Mouse (Mus musculus): ENCODE measurements around the gene Nipsnap3b. TPM values are rescaled to one million over a fixed set of nuclear protein-coding genes. Genes with fewer than 3 reads are reported as not detected.

Gene Nipsnap3b
- polyA plus RNA-seq, 1 experiment from 2014 or later, result 86.2 TPM

DNA sequence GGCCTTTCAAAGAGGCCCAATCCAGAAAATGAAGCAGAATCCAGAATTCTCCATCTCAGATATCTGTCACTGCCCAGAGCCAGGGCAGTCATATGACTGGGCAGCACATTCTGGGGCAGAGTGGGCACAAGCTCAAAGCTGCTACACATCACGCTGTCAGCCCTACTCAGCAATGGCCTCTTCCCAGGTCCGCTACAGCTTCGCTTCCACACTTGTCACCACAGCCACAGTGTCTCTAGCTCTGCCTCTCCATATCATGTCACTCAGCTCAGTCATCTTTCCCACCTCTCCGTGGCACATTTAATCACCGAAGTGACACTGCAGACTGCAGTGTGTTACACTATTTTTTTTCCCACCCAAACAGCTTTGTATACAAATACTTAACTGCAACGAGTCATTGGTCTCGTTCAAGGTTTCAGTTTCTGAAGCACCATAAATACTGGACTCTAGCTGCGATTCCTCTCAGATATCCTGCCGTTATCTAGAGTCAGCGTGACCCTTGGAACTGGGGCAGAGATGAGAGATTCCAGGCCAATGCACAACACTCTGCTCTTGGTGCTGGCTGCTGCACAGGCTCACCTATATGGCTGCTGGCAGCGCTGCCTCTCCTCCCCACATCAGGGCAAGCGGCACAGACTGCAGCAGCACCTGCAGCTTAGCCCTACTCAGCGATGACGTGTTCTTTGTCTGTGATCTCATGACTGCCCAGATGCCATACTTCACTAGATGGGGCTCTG is 11.7 kb downstream of the Nipsnap3b start:
- Histone ChIP-seq H3K9me3 (no peaks in the 10 kb centered on the region), H3K4me3 (replicated peaks) (no peak overlapping the region), H3K27ac (no peak overlapping the region), H3K9ac (no peak overlapping the region), H3K4me2 (no peak overlapping the region), H3K36me3 (peaks cover 14% of the 10 kb centered on the region), H3K4me1 (no peaks in the 10 kb centered on the region), H3K27me3 (replicated peaks) (no peaks in the 10 kb centered on the region)
- peak; percentile 53; the same call in 1 of the 2 replicates for ATAC-seq (ENCODE audit: insufficient read depth, low FRiP score, low read depth)
- 89% methylated on average over 14 of the region's 14 CpGs for WGBS

DNA sequence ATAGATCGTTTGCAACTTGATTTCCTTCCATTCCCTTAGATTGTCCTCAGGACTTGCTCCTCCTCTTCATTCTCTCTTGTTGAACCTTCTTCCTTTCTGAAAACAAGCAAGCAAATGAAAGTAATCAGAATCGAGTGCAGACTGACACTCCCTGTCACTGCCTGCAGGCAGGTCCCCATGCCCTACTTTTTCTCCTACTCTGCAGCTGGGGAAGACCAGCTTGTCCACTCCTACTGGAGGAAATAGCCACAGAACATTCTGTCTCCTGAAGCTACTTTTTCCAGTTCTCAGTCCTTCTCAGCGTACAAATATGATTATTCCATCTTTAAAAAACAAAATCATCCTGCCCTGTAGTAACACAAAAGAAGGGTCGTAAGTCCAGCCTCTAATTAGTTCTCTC is 12.7 kb downstream of the Nipsnap3b start:
- WGBS, result 82% methylated on average over 4 of the region's 4 CpGs
- Histone ChIP-seq H3K27ac (no peak overlapping the region), H3K27me3 (replicated peaks) (no peaks in the 10 kb centered on the region), H3K36me3 (peaks cover 11% of the 10 kb centered on the region), H3K9ac (no peak overlapping the region), H3K9me3 (no peaks in the 10 kb centered on the region), H3K4me1 (no peaks in the 10 kb centered on the region), H3K4me2 (no peak overlapping the region), H3K4me3 (replicated peaks) (no peak overlapping the region)
- ATAC-seq (ENCODE audit: insufficient read depth, low FRiP score, low read depth), result no peak

DNA sequence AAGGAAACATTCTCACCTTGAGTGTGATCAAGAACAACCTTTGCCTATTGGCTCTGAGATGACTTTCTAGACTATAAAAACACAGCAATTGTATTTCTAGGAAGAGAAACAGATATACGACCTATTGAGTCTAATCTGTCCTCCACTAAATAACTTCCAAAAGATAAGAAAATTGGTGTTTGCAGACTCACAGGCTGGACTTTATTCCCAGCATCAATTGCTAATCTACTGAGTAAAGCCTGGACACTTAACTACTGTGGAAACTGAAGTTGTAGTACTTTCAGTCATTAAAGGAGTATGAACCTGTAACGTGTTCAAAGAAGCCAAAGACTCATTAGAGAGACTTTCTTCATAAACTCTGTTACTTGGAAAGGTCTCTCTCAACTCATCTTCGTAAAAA is 16.1 kb downstream of the Nipsnap3b start:
- no peak overlapping the region for H3K9ac ChIP-seq
- no peak overlapping the region for H3K4me2 ChIP-seq
- no peaks in the 10 kb centered on the region; the same call in 1 of the 2 replicates for H3K36me3 ChIP-seq
- H3K4me3 ChIP-seq (replicated peaks), result no peak overlapping the region
- no peak for ATAC-seq (ENCODE audit: insufficient read depth, low FRiP score, low read depth)
- no peak overlapping the region for H3K27ac ChIP-seq
- H3K27me3 ChIP-seq (replicated peaks), result no peaks in the 10 kb centered on the region
- no peaks in the 10 kb centered on the region for H3K4me1 ChIP-seq
- H3K9me3 ChIP-seq, result no peaks in the 10 kb centered on the region
- 71% methylated on average over 3 of the region's 3 CpGs for WGBS

DNA sequence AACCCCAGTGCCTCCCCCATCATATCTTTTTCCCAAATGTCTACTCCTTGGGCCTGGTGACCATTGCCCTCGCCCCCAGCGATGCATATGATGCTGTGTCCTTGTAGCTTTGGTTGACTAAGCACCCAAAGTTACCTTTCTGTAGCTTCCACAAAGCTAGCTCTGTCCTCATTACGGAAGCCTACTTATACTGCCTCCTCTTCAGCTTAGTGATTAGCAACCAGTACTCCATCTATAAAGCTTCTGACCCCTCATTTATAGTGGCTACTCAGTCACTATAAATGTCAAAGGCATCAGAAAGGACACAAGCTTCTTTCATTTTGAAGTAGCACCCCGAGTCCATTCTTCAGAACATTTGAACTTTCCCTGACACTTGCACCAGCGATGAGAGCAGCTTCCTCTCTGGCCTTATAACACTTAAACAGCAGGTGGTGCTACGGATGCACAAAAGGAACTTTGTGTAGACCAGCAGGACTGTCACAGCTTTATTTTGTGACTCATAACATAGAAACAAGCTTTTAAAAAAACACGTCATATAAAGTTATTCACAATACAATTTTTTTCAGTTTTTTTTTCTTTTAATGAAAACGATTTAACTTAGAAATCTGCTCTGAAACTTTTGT is 18.8 kb downstream of the Nipsnap3b start:
- no peak for ATAC-seq (ENCODE audit: insufficient read depth, low FRiP score, low read depth)
- Histone ChIP-seq H3K27ac (no peak overlapping the region), H3K4me2 (no peak overlapping the region)

DNA sequence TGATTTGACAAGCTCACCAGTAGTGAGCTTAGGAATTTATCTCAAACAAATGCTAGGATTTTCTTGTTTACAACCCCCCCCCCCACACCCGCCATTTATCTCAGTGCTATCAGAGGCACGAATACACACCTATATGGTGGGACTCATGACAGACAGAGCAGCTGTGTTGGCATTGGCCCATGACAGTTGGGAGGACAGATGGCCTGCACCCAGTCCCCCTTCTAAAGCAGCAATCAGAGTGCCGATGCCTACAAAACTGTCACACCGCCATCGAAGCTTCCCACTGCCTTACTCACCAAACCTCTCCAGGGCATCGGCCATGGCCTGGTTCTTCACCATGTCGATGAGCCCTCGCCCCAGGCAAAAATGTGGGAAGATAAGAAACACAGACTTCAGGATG is 32.1 kb downstream of the Nipsnap3b start:
- Histone ChIP-seq H3K9me3 (no peaks in the 10 kb centered on the region), H3K27me3 (replicated peaks) (no peaks in the 10 kb centered on the region), H3K36me3 (peaks cover 9% of the 10 kb centered on the region; the same call in 1 of the 2 replicates), H3K27ac (no peak overlapping the region), H3K4me2 (no peak overlapping the region), H3K9ac (no peak overlapping the region), H3K4me1 (no peaks in the 10 kb centered on the region), H3K4me3 (replicated peaks) (no peak overlapping the region)
- ATAC-seq (ENCODE audit: insufficient read depth, low FRiP score, low read depth), result no peak
- 82% methylated on average over 8 of the region's 8 CpGs for WGBS

More for the DNA sequence above, 18.8 kb downstream of the Nipsnap3b start:
- Histone ChIP-seq H3K9me3 (no peaks in the 10 kb centered on the region), H3K27me3 (replicated peaks) (no peaks in the 10 kb centered on the region), H3K4me3 (replicated peaks) (no peak overlapping the region), H3K9ac (no peak overlapping the region), H3K4me1 (no peaks in the 10 kb centered on the region), H3K36me3 (no peaks in the 10 kb centered on the region)
- WGBS, result 52% methylated on average over 8 of the region's 8 CpGs

DNA sequence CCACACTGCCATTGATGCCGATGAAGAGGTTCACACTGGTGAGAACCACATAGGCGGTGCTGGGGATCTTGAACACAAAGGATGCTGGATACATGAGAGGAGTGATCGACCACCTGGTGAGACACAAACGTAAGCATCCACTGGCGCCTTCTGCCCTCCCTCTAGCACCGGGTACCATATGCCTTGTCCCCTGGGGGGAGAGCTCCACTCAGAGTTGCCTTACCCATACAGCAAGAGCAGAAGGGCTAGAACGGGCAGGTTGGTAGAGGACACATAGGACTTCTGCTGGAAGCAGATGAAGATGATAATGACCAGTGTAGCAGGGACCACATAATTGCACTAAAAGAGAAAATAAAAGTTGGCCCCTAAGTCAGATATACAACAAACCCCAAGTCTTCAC is 34.1 kb downstream of the Nipsnap3b start:
- no peaks in the 10 kb centered on the region for H3K27me3 ChIP-seq (replicated peaks)
- no peak overlapping the region for H3K4me3 ChIP-seq (replicated peaks)
- H3K9me3 ChIP-seq, result no peaks in the 10 kb centered on the region
- H3K4me2 ChIP-seq, result no peak overlapping the region
- no peak for ATAC-seq (ENCODE audit: insufficient read depth, low FRiP score, low read depth)
- H3K36me3 ChIP-seq, result peaks cover 9% of the 10 kb centered on the region; the same call in 1 of the 2 replicates
- no peak overlapping the region for H3K27ac ChIP-seq
- no peaks in the 10 kb centered on the region for H3K4me1 ChIP-seq
- WGBS, result 85% methylated on average over 7 of the region's 7 CpGs
- H3K9ac ChIP-seq, result no peak overlapping the region

DNA sequence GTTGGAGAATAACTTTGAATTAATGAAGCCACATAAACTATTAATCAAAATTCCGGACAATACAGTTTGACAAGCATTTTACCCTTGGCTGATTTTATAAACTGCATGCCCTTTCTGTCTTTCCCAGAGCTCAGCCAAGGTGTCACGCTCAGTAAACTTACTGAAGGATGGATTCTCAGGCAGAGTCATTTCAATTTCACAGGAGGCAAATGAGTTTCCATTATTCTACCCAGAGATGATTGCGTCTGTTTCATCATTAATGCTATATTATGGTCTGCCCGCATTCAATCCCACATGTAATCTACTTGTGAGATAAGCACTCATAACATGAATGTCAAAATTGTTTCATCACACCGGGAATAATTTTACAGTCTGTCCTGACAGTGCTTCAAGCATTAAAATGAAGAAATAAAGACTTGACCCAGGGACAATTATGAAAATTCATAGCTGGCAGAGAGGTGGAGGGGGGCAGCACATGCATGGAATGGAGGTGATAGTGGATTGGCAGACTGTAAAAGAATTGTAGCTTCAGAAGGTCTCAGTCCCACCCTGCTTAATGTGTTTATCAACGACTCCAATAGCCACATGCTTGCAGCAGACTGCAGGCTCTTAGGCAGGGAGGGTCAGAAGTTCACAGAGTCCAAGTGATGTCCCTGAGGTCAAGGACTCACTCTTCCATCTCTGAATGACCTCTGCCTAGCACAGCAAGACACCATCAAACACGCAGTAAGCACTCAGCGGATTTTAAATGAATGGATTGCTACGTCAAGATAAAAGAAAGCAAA is 34.8 kb downstream of the Nipsnap3b start:
- no peak for ATAC-seq (ENCODE audit: insufficient read depth, low FRiP score, low read depth)
- H3K4me2 ChIP-seq, result no peak overlapping the region
- H3K36me3 ChIP-seq, result peaks cover 9% of the 10 kb centered on the region; the same call in 1 of the 2 replicates
- no peaks in the 10 kb centered on the region for H3K27me3 ChIP-seq (replicated peaks)
- H3K4me1 ChIP-seq, result no peaks in the 10 kb centered on the region
- H3K9ac ChIP-seq, result no peak overlapping the region
- WGBS, result 62% methylated on average over 9 of the region's 9 CpGs
- H3K27ac ChIP-seq, result no peak overlapping the region
- no peak overlapping the region for H3K4me3 ChIP-seq (replicated peaks)
- no peaks in the 10 kb centered on the region for H3K9me3 ChIP-seq

DNA sequence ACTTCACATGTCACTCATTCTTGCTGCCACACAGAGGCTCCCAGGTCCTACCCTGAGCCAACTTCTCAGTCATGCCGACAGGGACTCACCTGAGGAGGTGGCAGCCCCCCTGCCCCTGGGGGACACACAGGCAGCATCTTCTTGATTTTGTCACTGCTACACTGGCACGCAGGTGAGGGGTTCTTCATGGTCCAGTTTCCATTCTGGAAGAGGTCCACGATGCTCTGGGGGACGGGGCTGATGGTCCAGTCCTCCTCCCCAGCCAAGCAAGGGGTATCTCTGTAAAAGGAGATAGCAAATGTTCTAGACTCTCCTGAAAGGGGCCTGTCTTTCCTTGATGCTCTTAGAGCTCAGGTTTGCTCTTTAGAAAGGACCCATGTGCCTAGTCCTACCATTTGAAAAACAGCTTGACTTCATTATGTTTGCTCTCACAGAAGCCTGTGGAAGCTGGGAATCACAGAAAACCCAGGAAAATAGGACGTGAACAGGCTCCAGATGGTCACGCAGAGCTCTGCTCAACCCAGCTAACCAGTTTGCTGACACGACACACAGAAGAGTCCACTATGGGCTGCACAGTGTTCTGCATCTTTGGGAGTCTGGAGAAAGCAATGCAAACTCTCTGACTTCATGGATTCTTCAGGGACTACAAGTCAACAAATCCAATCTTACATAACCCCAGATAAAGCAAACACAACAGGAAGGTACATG is 50.8 kb downstream of the Nipsnap3b start:
- H3K9me3 ChIP-seq, result no peaks in the 10 kb centered on the region
- H3K36me3 ChIP-seq, result 0 out of 2 replicates have a peak, but pooled peaks cover 7% of the 10 kb centered on the region
- WGBS, result 83% methylated on average over 7 of the region's 7 CpGs
- no peaks in the 10 kb centered on the region for H3K27me3 ChIP-seq (replicated peaks)
- no peak for ATAC-seq (ENCODE audit: insufficient read depth, low FRiP score, low read depth)
- no peak overlapping the region for H3K9ac ChIP-seq
- H3K4me3 ChIP-seq (replicated peaks), result no peak overlapping the region
- H3K4me2 ChIP-seq, result no peak overlapping the region
- H3K27ac ChIP-seq, result no peak overlapping the region
- no peaks in the 10 kb centered on the region for H3K4me1 ChIP-seq

Other genes starting within 250 kb of the Nipsnap3b start
- not detected in 2 replicates for gene Olfr275, start 197.3 kb upstream of the Nipsnap3b start, polyA plus RNA-seq (2015; fragmentation: Nextera tagmentation; extraction: Ambion mirVana)
- gene Olfr273, start 152.6 kb upstream of the Nipsnap3b start, polyA plus RNA-seq (2015; fragmentation: Nextera tagmentation; extraction: Ambion mirVana), result not detected in 2 replicates
- not detected in 2 replicates for gene Olfr272, start 92.7 kb upstream of the Nipsnap3b start, polyA plus RNA-seq (2015; fragmentation: Nextera tagmentation; extraction: Ambion mirVana)
- gene Olfr270, start 47.3 kb upstream of the Nipsnap3b start, polyA plus RNA-seq (2015; fragmentation: Nextera tagmentation; extraction: Ambion mirVana), result not detected in 2 replicates
- gene Nipsnap3a, start 22.6 kb upstream of the Nipsnap3b start, polyA plus RNA-seq (2015; fragmentation: Nextera tagmentation; extraction: Ambion mirVana), result not detected in 2 replicates
- gene Abca1, start 148.0 kb downstream of the Nipsnap3b start, polyA plus RNA-seq (2015; fragmentation: Nextera tagmentation; extraction: Ambion mirVana), result 4.8 and 4.9 TPM in 2 replicates

Data from stomach, embryonic 15.5 days (tissue).